Mouse (Mus musculus): ENCODE measurements at regions not wholly inside any gene's neighbourhood (a gene's known extent, or its start where the extent isn't known, plus 50 kb on each side); places are given as distances from the start of the nearest gene placed in this dataset.

DNA sequence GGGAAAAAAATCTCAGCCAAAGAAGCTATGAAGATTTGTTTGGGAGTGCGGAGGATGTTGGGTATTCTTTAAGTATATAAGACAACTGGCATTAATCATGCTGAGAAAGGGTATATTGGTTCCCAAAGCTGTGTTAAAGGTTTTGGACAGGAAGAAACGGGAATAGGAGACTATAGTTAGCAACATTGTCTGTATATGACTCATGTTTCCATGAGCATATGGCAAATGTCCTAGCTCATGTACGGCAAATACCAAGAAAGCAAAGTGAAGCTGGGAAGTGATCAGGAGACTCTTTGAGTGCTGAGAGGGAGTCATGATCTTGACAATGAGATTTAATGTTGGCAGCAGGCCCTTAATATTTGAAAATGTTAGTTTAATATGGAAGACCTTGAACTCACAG, 401.8 kb downstream of the Btg1 start:
- Histone ChIP-seq H3K27me3 (ENCODE audit: control insufficient read depth, insufficient read depth, low read length) (no peaks in the 10 kb centered on the region), H3K27ac (ENCODE audit: insufficient read depth, low read length) (no peak overlapping the region), H3K4me3 (replicated peaks; ENCODE audit: insufficient read depth, low read depth, low read length) (no peak overlapping the region), H3K4me1 (ENCODE audit: control insufficient read depth, insufficient read depth, low read length) (no peaks in the 10 kb centered on the region)
- peak in 1 of 2 experiments; percentile 67 for DNase-seq
- TF ChIP-seq POLR2A (IDR thresholded peaks at IDR 0.05; ENCODE audit: borderline replicate concordance, insufficient read depth, low read length) (no peak), CTCF (IDR thresholded peaks at IDR 0.05; ENCODE audit: borderline replicate concordance, insufficient read depth, low read depth, low read length) (no peak)
- 41% methylated on average over 3 of the region's 3 CpGs for WGBS

DNA sequence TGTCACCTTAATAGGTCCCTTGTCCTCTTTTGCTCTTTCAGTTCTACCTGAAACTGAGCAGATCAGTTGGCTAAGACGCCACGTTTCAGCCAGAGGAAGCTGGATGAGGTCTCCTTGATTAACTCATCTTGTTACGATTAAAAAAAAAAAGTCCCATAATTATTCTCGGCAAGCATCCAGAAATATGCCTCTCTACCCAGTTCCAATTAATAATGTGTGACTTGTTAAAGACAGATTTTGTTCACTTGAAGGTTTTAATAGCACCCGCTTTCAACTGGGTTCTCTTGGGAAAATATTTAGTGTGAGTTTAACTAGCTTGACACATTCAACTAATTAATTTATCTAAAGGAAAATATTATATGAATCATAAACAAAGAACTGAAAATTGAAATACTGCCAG, 412.0 kb downstream of the Btg1 start:
- DNase-seq, result no peak
- no peak overlapping the region for H3K27ac ChIP-seq (ENCODE audit: insufficient read depth, low read length)
- H3K27me3 ChIP-seq (ENCODE audit: control insufficient read depth, insufficient read depth, low read length), result no peaks in the 10 kb centered on the region
- peaks cover 2% of the 10 kb centered on the region; the same call in 1 of the 2 replicates for H3K4me1 ChIP-seq (ENCODE audit: control insufficient read depth, insufficient read depth, low read length)
- 36% methylated on average over 5 of the region's 5 CpGs for WGBS
- H3K4me3 ChIP-seq (replicated peaks; ENCODE audit: insufficient read depth, low read depth, low read length), result no peak overlapping the region
- no peak for TF ChIP-seq CTCF (IDR thresholded peaks at IDR 0.05; ENCODE audit: borderline replicate concordance, insufficient read depth, low read depth, low read length)
- no peak for TF ChIP-seq POLR2A (IDR thresholded peaks at IDR 0.05; ENCODE audit: borderline replicate concordance, insufficient read depth, low read length)

DNA sequence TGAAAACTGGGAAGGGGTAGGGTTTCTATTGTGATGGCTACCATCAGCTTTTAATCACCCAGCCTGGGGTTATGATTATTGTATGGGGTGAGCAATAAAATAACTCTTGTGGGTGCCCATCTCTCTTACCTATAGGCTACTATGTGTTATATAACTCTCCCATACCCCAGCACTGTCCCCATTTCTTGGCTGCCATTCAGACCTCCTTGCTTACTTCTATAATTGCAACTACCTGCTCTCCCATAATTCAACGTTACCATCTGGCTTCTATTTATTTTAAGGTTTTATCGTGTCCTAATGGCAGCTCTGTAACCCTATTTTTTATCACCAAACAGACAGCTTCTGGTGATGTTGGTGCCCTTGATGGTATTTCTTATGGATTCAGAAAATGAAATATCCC, 414.2 kb downstream of the Btg1 start:
- peak in 1 of 2 experiments; percentile 61 for DNase-seq
- Histone ChIP-seq H3K4me1 (ENCODE audit: control insufficient read depth, insufficient read depth, low read length) (peaks cover 2% of the 10 kb centered on the region; the same call in 1 of the 2 replicates), H3K4me3 (replicated peaks; ENCODE audit: insufficient read depth, low read depth, low read length) (no peak overlapping the region), H3K27me3 (ENCODE audit: control insufficient read depth, insufficient read depth, low read length) (no peaks in the 10 kb centered on the region), H3K27ac (ENCODE audit: insufficient read depth, low read length) (no peak overlapping the region)
- TF ChIP-seq CTCF (IDR thresholded peaks at IDR 0.05; ENCODE audit: borderline replicate concordance, insufficient read depth, low read depth, low read length) (no peak), POLR2A (IDR thresholded peaks at IDR 0.05; ENCODE audit: borderline replicate concordance, insufficient read depth, low read length) (no peak)
- 15% methylated on average over 2 of the region's 2 CpGs for WGBS

DNA sequence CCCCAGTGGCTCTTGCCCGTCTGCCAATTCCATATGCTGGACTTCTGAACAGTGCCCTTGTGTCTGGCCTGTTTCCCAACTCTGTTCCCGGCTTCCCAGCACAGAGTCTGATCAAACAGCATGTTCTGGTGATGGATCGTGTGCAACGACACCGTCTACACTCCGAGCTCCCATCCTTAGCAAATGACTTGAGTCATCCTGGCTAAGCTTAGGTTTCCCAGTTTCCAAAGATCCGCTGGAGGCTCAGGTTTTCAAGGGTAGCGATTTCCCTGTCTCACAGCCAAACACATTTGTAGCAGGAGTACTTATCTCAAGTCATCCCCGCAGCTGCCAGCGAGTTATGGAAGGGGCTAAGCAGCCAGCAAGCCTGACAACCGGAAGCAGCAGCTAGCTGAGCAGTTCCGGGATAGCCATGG, 418.6 kb downstream of the Btg1 start:
- DNase-seq, result peak; percentile 56 to 66
- H3K27ac ChIP-seq (ENCODE audit: insufficient read depth, low read length), result no peak overlapping the region
- H3K4me1 ChIP-seq (ENCODE audit: control insufficient read depth, insufficient read depth, low read length), result peaks cover 2% of the 10 kb centered on the region; the same call in 1 of the 2 replicates
- no peaks in the 10 kb centered on the region for H3K27me3 ChIP-seq (ENCODE audit: control insufficient read depth, insufficient read depth, low read length)
- TF ChIP-seq POLR2A (IDR thresholded peaks at IDR 0.05; ENCODE audit: borderline replicate concordance, insufficient read depth, low read length) (no peak), CTCF (IDR thresholded peaks at IDR 0.05; ENCODE audit: borderline replicate concordance, insufficient read depth, low read depth, low read length) (no peak)
- 20% methylated on average over 12 of the region's 12 CpGs for WGBS
- H3K4me3 ChIP-seq (replicated peaks; ENCODE audit: insufficient read depth, low read depth, low read length), result no peak overlapping the region

DNA sequence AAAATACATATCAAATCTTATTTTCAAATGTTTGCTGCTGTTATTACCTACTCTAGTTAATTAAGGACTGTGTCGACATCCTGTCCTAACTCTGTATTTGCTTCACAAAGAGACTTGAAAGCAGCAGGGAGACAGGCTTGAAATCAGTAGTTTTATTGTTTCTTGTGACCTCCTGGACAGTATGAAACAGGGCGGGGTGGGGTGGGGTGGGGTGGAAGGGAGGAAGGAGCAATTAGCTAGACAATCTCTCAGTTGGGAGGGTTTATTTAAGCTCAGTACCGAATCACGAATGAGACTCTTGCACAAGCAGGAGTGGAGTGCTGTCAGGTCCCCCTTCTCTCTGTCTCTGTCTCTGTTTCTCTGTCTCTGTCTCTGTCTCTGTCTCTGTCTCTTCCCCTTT, 421.2 kb downstream of the Btg1 start:
- 62% methylated on average over 4 of the region's 4 CpGs for whole genome bisulfite sequencing
- H3K27me3 ChIP-seq (ENCODE audit: control insufficient read depth, insufficient read depth, low read length), result no peaks in the 10 kb centered on the region
- no peak for TF ChIP-seq POLR2A (IDR thresholded peaks at IDR 0.05; ENCODE audit: borderline replicate concordance, insufficient read depth, low read length)
- TF ChIP-seq CTCF (IDR thresholded peaks at IDR 0.05; ENCODE audit: borderline replicate concordance, insufficient read depth, low read depth, low read length), result no peak
- no peak overlapping the region for H3K27ac ChIP-seq (ENCODE audit: insufficient read depth, low read length)
- no peaks in the 10 kb centered on the region for H3K4me1 ChIP-seq (ENCODE audit: control insufficient read depth, insufficient read depth, low read length)
- no peak overlapping the region for H3K4me3 ChIP-seq (replicated peaks; ENCODE audit: insufficient read depth, low read depth, low read length)
- DNase-seq, result no peak

- WGBS, result 61% methylated on average over 2 of the region's 2 CpGs
- TF ChIP-seq POLR2A (IDR thresholded peaks at IDR 0.05; ENCODE audit: borderline replicate concordance, insufficient read depth, low read length) (no peak), CTCF (IDR thresholded peaks at IDR 0.05; ENCODE audit: borderline replicate concordance, insufficient read depth, low read depth, low read length) (no peak)
Measured at GRCm38 (mm10) chr10:97047566-97047965, 430.8 kb downstream of the Btg1 start.

DNA sequence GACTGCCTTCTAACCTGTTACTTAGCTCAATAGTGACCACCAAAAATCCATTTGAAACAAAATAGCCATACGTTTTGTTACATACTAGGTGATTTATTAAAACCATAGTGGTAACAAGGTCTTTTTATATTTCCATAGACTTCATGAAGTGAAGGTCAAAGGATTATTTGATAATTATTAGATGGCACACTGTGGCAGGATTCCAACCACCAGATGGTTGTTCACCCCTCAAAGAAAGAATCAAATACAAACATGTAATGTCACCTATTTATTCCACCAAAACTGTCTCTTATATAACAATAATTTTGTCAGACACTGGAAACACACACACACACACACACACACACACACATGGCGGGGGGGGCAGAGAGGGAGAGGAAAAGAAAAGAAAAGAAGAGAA, 431.2 kb downstream of the Btg1 start:
- DNase-seq, result peak in 1 of 2 experiments; percentile 28

More at GRCm38 (mm10) chr10:97047566-97047965, 430.8 kb downstream of the Btg1 start:
- Histone ChIP-seq H3K27me3 (ENCODE audit: control insufficient read depth, insufficient read depth, low read length) (no peaks in the 10 kb centered on the region), H3K4me1 (ENCODE audit: control insufficient read depth, insufficient read depth, low read length) (no peaks in the 10 kb centered on the region), H3K27ac (ENCODE audit: insufficient read depth, low read length) (no peak overlapping the region), H3K4me3 (replicated peaks; ENCODE audit: insufficient read depth, low read depth, low read length) (no peak overlapping the region)
- peak in 1 of 2 experiments; percentile 47 for DNase-seq

GRCm38 (mm10) chr10:97054472-97054871, 424.9 kb upstream of the Dcn start:
- H3K27me3 ChIP-seq (ENCODE audit: control insufficient read depth, insufficient read depth, low read length), result no peaks in the 10 kb centered on the region
- H3K4me3 ChIP-seq (replicated peaks; ENCODE audit: insufficient read depth, low read depth, low read length), result no peak overlapping the region
- TF ChIP-seq POLR2A (IDR thresholded peaks at IDR 0.05; ENCODE audit: borderline replicate concordance, insufficient read depth, low read length) (no peak), CTCF (IDR thresholded peaks at IDR 0.05; ENCODE audit: borderline replicate concordance, insufficient read depth, low read depth, low read length) (no peak)
- 95% methylated on average over 3 of the region's 3 CpGs for WGBS
- no peak for DNase-seq
- no peak overlapping the region for H3K27ac ChIP-seq (ENCODE audit: insufficient read depth, low read length)
- H3K4me1 ChIP-seq (ENCODE audit: control insufficient read depth, insufficient read depth, low read length), result no peaks in the 10 kb centered on the region

More for the DNA sequence above, 431.2 kb downstream of the Btg1 start:
- Histone ChIP-seq H3K27ac (ENCODE audit: insufficient read depth, low read length) (no peak overlapping the region), H3K27me3 (ENCODE audit: control insufficient read depth, insufficient read depth, low read length) (no peaks in the 10 kb centered on the region), H3K4me1 (ENCODE audit: control insufficient read depth, insufficient read depth, low read length) (no peaks in the 10 kb centered on the region), H3K4me3 (replicated peaks; ENCODE audit: insufficient read depth, low read depth, low read length) (no peak overlapping the region)
- 66% methylated on average over 2 of the region's 2 CpGs for WGBS
- no peak for TF ChIP-seq CTCF (IDR thresholded peaks at IDR 0.05; ENCODE audit: borderline replicate concordance, insufficient read depth, low read depth, low read length)
- TF ChIP-seq POLR2A (IDR thresholded peaks at IDR 0.05; ENCODE audit: borderline replicate concordance, insufficient read depth, low read length), result no peak
